Mouse (Mus musculus) bone marrow, adult 2 months (tissue): ENCODE data around the gene Psmb9. TPM values are rescaled to one million over a fixed set of nuclear protein-coding genes. Genes with fewer than 3 reads are reported as not detected.
"Not testable (repeated sequence)": the region's sequence is repeated elsewhere in the genome, so short reads cannot be mapped to it uniquely, and the experiment has no call there.

Experiments used
- H3K27ac ChIP-seq: fragments of 200-500 bp; 2 replicates; pipeline ENCODE4 v1.5.1; 2012; ENCODE audit warnings: low read depth, mild to moderate bottlenecking, control low read depth, inconsistent platforms, low read length; ENCODE audit not compliant: control insufficient read depth, poor library complexity, insufficient read depth
- H3K4me1 ChIP-seq: fragments of 200-500 bp; 2 replicates; pipeline ENCODE4 v1.6.1; 2011; ENCODE audit warnings: low read length; ENCODE audit not compliant: control insufficient read depth, insufficient read depth
- H3K4me3 ChIP-seq: fragments of 200-500 bp; replicated peaks from 2 replicates; pipeline ENCODE3; 2011; ENCODE audit warnings: mild to moderate bottlenecking, low read depth, low read length, control low read depth; ENCODE audit not compliant: control insufficient read depth
- CTCF ChIP-seq: fragments of 200-500 bp; IDR thresholded peaks from 2 replicates; pipeline ENCODE4 v1.5.1; 2011; ENCODE audit warnings: low read length, control low read depth; ENCODE audit not compliant: control insufficient read depth, insufficient read depth
- POLR2A ChIP-seq: fragments of 200-500 bp; IDR thresholded peaks from 2 replicates; pipeline ENCODE4 v1.6.1; 2011; ENCODE audit warnings: low read depth, mild to moderate bottlenecking, control low read depth, low read length, borderline replicate concordance; ENCODE audit not compliant: control insufficient read depth
- WGBS: fragments of 180-500 bp; shearing (Covaris S2); methylation state at CpG from one replicate; pipeline ENCODE4 v1.1.7; 2018; 5-methylcytosine and 5-hydroxymethylcytosine counted together
- polyA plus RNA-seq: library from polyadenylated mRNA; stranded (reverse); fragments of >200 nt; gene quantifications from 2 replicates; pipeline ENCODE4 v1.2.4, GENCODE M21; 2011; ENCODE audit warnings: low replicate concordance; ENCODE audit not compliant: missing spikeins, insufficient read depth, insufficient read length

Psmb9 gene
- polyA plus RNA-seq, 1 experiment: 156 TPM

DNA sequence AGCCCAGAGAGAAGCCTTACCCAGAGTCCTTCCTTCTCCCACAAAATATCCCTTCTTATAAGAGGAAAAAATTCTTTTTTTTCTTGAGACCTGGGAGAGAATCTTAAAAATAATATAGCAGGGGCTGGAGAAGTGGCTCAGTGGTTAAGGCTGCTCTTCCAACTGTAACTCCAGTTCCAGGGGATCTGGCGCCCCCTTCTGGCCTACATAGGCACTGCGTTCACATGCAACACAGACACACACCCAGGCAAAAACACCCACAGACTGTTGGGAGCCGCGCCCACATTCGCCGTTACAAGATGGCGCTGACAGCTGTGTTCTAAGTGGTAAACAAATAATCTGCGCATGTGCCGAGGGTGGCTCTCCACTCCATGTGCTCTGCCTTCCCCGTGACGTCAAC is 31.5 kb upstream of the Psmb9 start:
- not testable (repeated sequence) for H3K4me3 ChIP-seq, H3K27ac ChIP-seq, H3K4me1 ChIP-seq
- TF ChIP-seq CTCF: peak; percentile 81
- 90% methylated on average over 9 of the region's 11 CpGs for WGBS

DNA sequence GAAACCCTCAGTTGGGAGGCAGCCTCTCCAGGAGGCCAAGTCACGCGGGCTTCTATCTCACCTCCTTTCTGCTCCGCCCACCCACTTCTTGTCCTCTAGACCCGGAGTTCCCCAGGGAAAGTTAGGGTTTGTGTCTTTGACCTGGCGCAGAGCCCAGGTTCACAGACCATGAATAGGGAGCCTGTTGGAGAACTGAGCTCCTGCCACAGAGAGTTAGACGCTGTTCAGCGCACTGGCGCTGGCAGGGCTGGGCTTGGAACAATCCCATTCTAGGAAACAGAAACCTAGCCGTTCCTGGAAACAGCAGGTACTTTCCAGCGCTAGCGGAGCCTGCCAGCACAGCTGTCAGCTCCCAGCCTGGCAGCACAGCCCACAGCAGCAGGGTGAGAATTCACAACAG is 31.1 kb upstream of the Psmb9 start:
- TF ChIP-seq POLR2A: no peak
- no peak for TF ChIP-seq CTCF
- H3K4me3 ChIP-seq: no peak overlapping the region
- WGBS: 77% methylated on average over 11 of the region's 11 CpGs
- no peaks in the 10 kb centered on the region for H3K4me1 ChIP-seq
- no peak overlapping the region for H3K27ac ChIP-seq

DNA sequence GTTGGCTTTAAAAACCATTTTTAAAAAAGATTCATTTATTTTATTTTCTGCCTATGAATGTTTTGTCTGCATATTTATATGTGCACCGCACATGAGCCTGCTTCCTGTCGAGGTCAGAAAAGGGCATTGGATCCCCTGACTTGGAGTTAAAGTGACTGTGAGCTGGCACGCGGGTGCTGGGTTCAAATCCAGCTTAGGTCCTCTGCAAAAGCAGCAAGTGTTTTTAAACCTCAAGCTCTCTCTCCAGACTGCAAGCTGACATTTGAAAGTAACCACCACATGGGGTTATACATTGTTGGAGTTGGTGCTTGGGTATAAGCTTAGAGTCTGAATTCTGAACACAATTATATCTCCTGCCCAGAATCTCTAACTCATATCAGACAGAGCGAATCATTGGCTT is 30.4 kb upstream of the Psmb9 start:
- H3K4me1 ChIP-seq: no peaks in the 10 kb centered on the region
- 79% methylated on average over 5 of the region's 5 CpGs for WGBS
- TF ChIP-seq CTCF (no peak), POLR2A (no peak)
- H3K4me3 ChIP-seq: no peak overlapping the region
- H3K27ac ChIP-seq: no peak overlapping the region

GRCm38 (mm10) chr17:34217216-34217928 is 29.8 kb upstream of the Psmb9 start:
- H3K4me3 ChIP-seq: no peak overlapping the region
- H3K27ac ChIP-seq: no peak overlapping the region
- no peaks in the 10 kb centered on the region for H3K4me1 ChIP-seq
- TF ChIP-seq POLR2A (no peak), CTCF (no peak)
- WGBS: 78% methylated on average over 8 of the region's 8 CpGs

DNA sequence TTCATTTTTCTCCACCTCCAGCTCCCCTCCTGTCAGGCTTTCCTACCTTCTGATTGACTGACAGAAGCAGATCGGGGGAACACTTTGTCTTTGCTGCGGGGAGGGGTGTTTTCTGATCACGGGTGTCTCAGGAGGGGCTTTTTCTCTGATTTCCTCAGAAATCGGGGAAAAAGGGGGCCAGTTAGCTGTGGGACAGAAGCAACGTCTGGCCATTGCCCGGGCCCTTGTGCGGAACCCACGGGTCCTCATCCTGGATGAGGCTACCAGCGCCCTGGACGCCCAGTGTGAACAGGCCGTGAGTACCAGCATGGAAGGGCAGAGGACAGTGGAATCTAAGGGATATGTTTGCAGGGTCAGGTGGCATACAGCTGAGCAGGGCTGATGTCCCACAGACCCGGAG is 27.6 kb upstream of the Psmb9 start:
- Histone ChIP-seq H3K4me3 (no peak overlapping the region), H3K27ac (no peak overlapping the region), H3K4me1 (peaks cover 6% of the 10 kb centered on the region; the same call in 1 of the 2 replicates)
- no peak for TF ChIP-seq POLR2A
- TF ChIP-seq CTCF: no peak
- 92% methylated on average over 12 of the region's 12 CpGs for WGBS

GRCm38 (mm10) chr17:34213936-34214335 is 26.4 kb upstream of the Psmb9 start:
- TF ChIP-seq POLR2A (no peak), CTCF (no peak)
- Histone ChIP-seq H3K27ac (no peak overlapping the region), H3K4me1 (peaks cover 6% of the 10 kb centered on the region; the same call in 1 of the 2 replicates), H3K4me3 (no peak overlapping the region)
- 91% methylated on average over 21 of the region's 21 CpGs for WGBS

- no peak overlapping the region; the same call in 1 of the 2 replicates for H3K27ac ChIP-seq
- TF ChIP-seq POLR2A: no peak
- TF ChIP-seq CTCF: no peak
- no peak overlapping the region for H3K4me3 ChIP-seq
- peaks cover 10% of the 10 kb centered on the region; the same call in 1 of the 2 replicates for H3K4me1 ChIP-seq
- 34% methylated on average over 23 of the region's 23 CpGs for WGBS
These were observed 24.3 kb upstream of the Psmb9 start for GRCm38 (mm10) chr17:34211746-34212365.

GRCm38 (mm10) chr17:34210599-34210998 is 23.0 kb upstream of the Psmb9 start:
- WGBS: 5% methylated on average over 3 of the region's 3 CpGs
- peaks cover 10% of the 10 kb centered on the region; the same call in 1 of the 2 replicates for H3K4me1 ChIP-seq
- H3K4me3 ChIP-seq: no peak overlapping the region
- TF ChIP-seq CTCF: no peak
- no peak for TF ChIP-seq POLR2A
- peak overlapping the region; percentile 50 for H3K27ac ChIP-seq
